Mouse (Mus musculus): ENCODE data around the gene Olfr15.

GRCm38 (mm10) chr16:3852586-3852985, 21.9 kb downstream of the Olfr15 start:
- TF ChIP-seq CTCF (IDR thresholded peaks at IDR 0.05; ENCODE audit: borderline replicate concordance, insufficient read depth, low read depth, low read length) (no peak), POLR2A (IDR thresholded peaks at IDR 0.05; ENCODE audit: borderline replicate concordance, insufficient read depth, low read length) (no peak)
